Mouse (Mus musculus) c-Kit-positive CD71-negative TER-119-negative erythroid progenitor cells, embryonic 14.5 days (primary cell): ENCODE results near the gene Nt5c2.
A peak's percentile ranks its signal among the peaks of the same experiment; 100 is the strongest.

ENCODE experiments used
- DNase-seq: peaks from one replicate; pipeline ENCODE4 v3.0.0-alpha.2; 2013; ENCODE audit warnings: low read depth

Gene Nt5c2

GRCm38 (mm10) chr19:46928136-46928535, 86.8 kb downstream of the Nt5c2 start:
- no peak for DNase-seq

GRCm38 (mm10) chr19:46926951-46927350, 88.0 kb downstream of the Nt5c2 start:
- no peak for DNase-seq

- DNase-seq, result no peak
These were observed 88.6 kb downstream of the Nt5c2 start for GRCm38 (mm10) chr19:46926357-46926756.

- DNase-seq, result no peak
These were observed 94.4 kb downstream of the Nt5c2 start for GRCm38 (mm10) chr19:46920571-46920970.

GRCm38 (mm10) chr19:46915406-46916080, 99.4 kb downstream of the Nt5c2 start:
- DNase-seq, result no peak

GRCm38 (mm10) chr19:46913626-46914025, 101.3 kb downstream of the Nt5c2 start:
- no peak for DNase-seq

GRCm38 (mm10) chr19:46911492-46911891, 103.5 kb downstream of the Nt5c2 start:
- no peak for DNase-seq

GRCm38 (mm10) chr19:46908977-46909376, 106.0 kb downstream of the Nt5c2 start:
- DNase-seq, result no peak

- no peak for DNase-seq
These were observed 106.7 kb downstream of the Nt5c2 start for GRCm38 (mm10) chr19:46908207-46908606.

- no peak for DNase-seq
These were observed 109.0 kb downstream of the Nt5c2 start for GRCm38 (mm10) chr19:46905971-46906370.

GRCm38 (mm10) chr19:46905383-46905782, 109.6 kb downstream of the Nt5c2 start:
- DNase-seq, result no peak

- DNase-seq, result no peak
These were observed 110.0 kb downstream of the Nt5c2 start for GRCm38 (mm10) chr19:46904907-46905306.

- DNase-seq, result no peak
These were observed 111.6 kb downstream of the Nt5c2 start for GRCm38 (mm10) chr19:46903379-46903778.

GRCm38 (mm10) chr19:46901323-46901722, 113.6 kb downstream of the Nt5c2 start:
- peak; percentile 53 for DNase-seq

- no peak for DNase-seq
These were observed 114.2 kb downstream of the Nt5c2 start for GRCm38 (mm10) chr19:46900786-46901185.

GRCm38 (mm10) chr19:46899871-46900270, 115.1 kb downstream of the Nt5c2 start:
- DNase-seq, result no peak

- DNase-seq, result no peak
These were observed 115.6 kb downstream of the Nt5c2 start for GRCm38 (mm10) chr19:46899306-46899705.

GRCm38 (mm10) chr19:46898222-46898621, 116.7 kb downstream of the Nt5c2 start:
- DNase-seq, result no peak

GRCm38 (mm10) chr19:46897135-46897534, 117.8 kb downstream of the Nt5c2 start:
- no peak for DNase-seq

GRCm38 (mm10) chr19:46893484-46893883, 121.5 kb downstream of the Nt5c2 start:
- DNase-seq, result no peak

GRCm38 (mm10) chr19:46892856-46893255, 122.1 kb downstream of the Nt5c2 start:
- DNase-seq, result no peak

- no peak for DNase-seq
These were observed 124.3 kb downstream of the Nt5c2 start for GRCm38 (mm10) chr19:46890657-46891056.

GRCm38 (mm10) chr19:46889666-46890065, 125.3 kb downstream of the Nt5c2 start:
- DNase-seq, result no peak

GRCm38 (mm10) chr19:46887811-46888527, 127.0 kb downstream of the Nt5c2 start:
- DNase-seq, result no peak
